Comparison of ENCODE assay signal across 14 mouse cellular contexts in genomic region chr2:30356266-30356665, GRCm38 (mm10). TPM values are rescaled to one million over a fixed set of nuclear protein-coding genes. Genes with fewer than 3 reads are reported as not detected.
DNase-seq lines count a peak whose midpoint lies in the region; TF ChIP-seq lines count a peak whose summit lies in the region.
"Had no signal": no experiment of that assay in that cellular context is flagged by ENCODE, and none has a peak within 500 bp of the region (broad histone marks: within the 10 kb centered on the region; RNA-seq: fewer than 3 reads in every experiment).

No protein-coding gene starts in this region.

- WGBS in heart, embryonic 10.5 days = 45% methylated on average over 4 of the region's 4 CpGs

- H3K36me3 ChIP-seq in heart, embryonic 10.5 days = peaks cover 33% of the 10 kb centered on the region
- H3K36me3 ChIP-seq in C2C12 (ENCODE audit: control insufficient read depth, insufficient read depth) = peaks cover 16% of the 10 kb centered on the region

- H3ac ChIP-seq in C2C12 (ENCODE audit: control insufficient read depth, insufficient read length, low read depth) = peak overlapping the region; percentile 3

- peaks cover 43% of the 10 kb centered on the region for H3K4me1 ChIP-seq in heart, embryonic 10.5 days

- H3K9me3 ChIP-seq in heart, embryonic 10.5 days = no peaks in the 10 kb centered on the region
- H3K9me3 ChIP-seq: forebrain, embryonic 10.5 days had no signal

- intact Hi-C loops in heart, postnatal 14 days (cut with DNase I) = no loop called here

- TF ChIP-seq CTCF in layer of hippocampus, adult 2 months (conservative IDR thresholded peaks at IDR 0.05) = no peak
- TF ChIP-seq CTCF in C2C12 (IDR thresholded peaks at IDR 0.05; ENCODE audit: control insufficient read depth, insufficient read depth, insufficient read length) = no peak

- peak overlapping the region; percentile 91; the same call in 1 of the 2 replicates for H3K27ac ChIP-seq in heart, embryonic 10.5 days
- H3K27ac ChIP-seq in layer of hippocampus, adult 2 months = peak overlapping the region; percentile 73; the same call in 1 of the 2 replicates
- H3K27ac ChIP-seq: liver, embryonic 14.5 days; macrophage had no signal

- peaks cover 33% of the 10 kb centered on the region for H3K79me2 ChIP-seq in C2C12 (ENCODE audit: control insufficient read depth, insufficient read depth)

- H3K4me3 ChIP-seq in heart, embryonic 10.5 days = no peak overlapping the region
- H3K4me3 ChIP-seq in layer of hippocampus, adult 2 months = no peak overlapping the region; the same call in 1 of the 2 replicates
- no peak overlapping the region for H3K4me3 ChIP-seq in C2C12 (ENCODE audit: insufficient read depth, poor library complexity, severe bottlenecking)
- H3K4me3 ChIP-seq: forebrain, embryonic 10.5 days had no signal

- DNase-seq in heart, embryonic 10.5 days (ENCODE audit: low spot score) = no peak
- DNase-seq in heart, postnatal 14 days = no peak
- DNase-seq in layer of hippocampus, adult 2 months (ENCODE audit: low spot score in 2 of 2) = no peak
- DNase-seq in layer of hippocampus, postnatal 25 days (ENCODE audit: extremely low spot score in 1 of 2, low spot score in 1 of 2) = no peak
- DNase-seq in brain, adult 2 months (ENCODE audit: low read depth, low spot score) = peak; percentile 61
- DNase-seq in spleen, postnatal 10 days (ENCODE audit: low spot score in 2 of 2) = no peak
- no peak for DNase-seq in Muller cell, postnatal 12 days (ENCODE audit: inconsistent ontology term)
- DNase-seq: kidney, adult 18-20 months; right cerebral cortex, postnatal 4 days had no signal

- no peaks in the 10 kb centered on the region for H3K27me3 ChIP-seq in heart, embryonic 10.5 days (ENCODE audit: insufficient read depth, poor library complexity, severe bottlenecking)
- H3K27me3 ChIP-seq in C2C12 (ENCODE audit: control insufficient read depth, insufficient read depth, insufficient read length) = no peaks in the 10 kb centered on the region
- H3K27me3 ChIP-seq: CH12.LX had no signal

- peaks cover 8% of the 10 kb centered on the region for H3K79me3 ChIP-seq in C2C12 (ENCODE audit: low read depth)

TF ChIP-seq in C2C12, 6 proteins besides CTCF, POLR2A, EP300 and RAD21:
- TF ChIP-seq MAX (IDR thresholded peaks at IDR 0.05) (no peak), USF1 (IDR thresholded peaks at IDR 0.05; ENCODE audit: low read depth) (no peak), MYOD1 (IDR thresholded peaks at IDR 0.05; ENCODE audit: control insufficient read depth, insufficient read length, low read depth) (no peak), MYOG (IDR thresholded peaks at IDR 0.05; ENCODE audit: control insufficient read depth, extremely low read depth, insufficient read length) (no peak), FOSL1 (IDR thresholded peaks at IDR 0.05; ENCODE audit: insufficient read depth, low read length, poor library complexity, severe bottlenecking) (no peak), CEBPB (IDR thresholded peaks at IDR 0.05; ENCODE audit: low read depth) (no peak)

RNA-seq across cellular contexts. Expression of gene Sh3glb2, which starts 2.9 kb away (rescaled TPM):
- 101 and 132 TPM in 2 replicates for polyA plus RNA-seq in heart, embryonic 10.5 days (2016; fragmentation: Nextera tagmentation; extraction: Ambion mirVana)
- 10 to 100 TPM; 50.6 to 56.2 TPM for total RNA-seq in heart, postnatal 14 days (2021)
- 100 to 1,000 TPM; 287 to 288 TPM for total RNA-seq in layer of hippocampus, adult 2 months (2021)
- 100 to 1,000 TPM; 249 to 278 TPM for total RNA-seq in layer of hippocampus, postnatal 25 days (2021)
- polyA plus RNA-seq in C2C12 (2012; fragmentation: generic; extraction: Trizol) = 60.0 TPM

RNA-seq across cellular contexts. Expression of gene Miga2, which starts 7.8 kb away (rescaled TPM):
- polyA plus RNA-seq in heart, embryonic 10.5 days (2016; fragmentation: Nextera tagmentation; extraction: Ambion mirVana) = 28.2 and 35.1 TPM in 2 replicates
- total RNA-seq in heart, postnatal 14 days (2021) = 10 to 100 TPM; 74.7 to 80.0 TPM
- total RNA-seq in layer of hippocampus, adult 2 months (2021) = 100 to 1,000 TPM; 112 to 120 TPM
- total RNA-seq in layer of hippocampus, postnatal 25 days (2021) = 100 to 1,000 TPM; 102 to 110 TPM
- polyA plus RNA-seq in C2C12 (2012; fragmentation: generic; extraction: Trizol) = 29.4 TPM

RNA-seq across cellular contexts. Expression of gene Dolpp1, which starts 35.8 kb away (rescaled TPM):
- 29.9 and 36.1 TPM in 2 replicates for polyA plus RNA-seq in heart, embryonic 10.5 days (2016; fragmentation: Nextera tagmentation; extraction: Ambion mirVana)
- 10 to 100 TPM; 11.4 to 12.1 TPM for total RNA-seq in heart, postnatal 14 days (2021)
- 10 to 100 TPM; 22.8 to 24.0 TPM for total RNA-seq in layer of hippocampus, adult 2 months (2021)
- 10 to 100 TPM; 25.1 to 27.5 TPM for total RNA-seq in layer of hippocampus, postnatal 25 days (2021)
- 19.4 TPM for polyA plus RNA-seq in C2C12 (2012; fragmentation: generic; extraction: Trizol)

RNA-seq across cellular contexts. Expression of gene Crat, which starts 59.3 kb away (rescaled TPM):
- polyA plus RNA-seq in heart, embryonic 10.5 days (2016; fragmentation: Nextera tagmentation; extraction: Ambion mirVana) = 36.1 and 55.2 TPM in 2 replicates
- total RNA-seq in heart, postnatal 14 days (2021) = 100 to 1,000 TPM; 441 to 477 TPM
- total RNA-seq in layer of hippocampus, adult 2 months (2021) = 10 to 100 TPM; 50.9 to 51.6 TPM
- total RNA-seq in layer of hippocampus, postnatal 25 days (2021) = 10 to 100 TPM; 49.6 to 51.1 TPM
- 22.5 TPM for polyA plus RNA-seq in C2C12 (2012; fragmentation: generic; extraction: Trizol)

RNA-seq across cellular contexts. Expression of gene Ptpa, which starts 59.6 kb away (rescaled TPM):
- 129 and 140 TPM in 2 replicates for polyA plus RNA-seq in heart, embryonic 10.5 days (2016; fragmentation: Nextera tagmentation; extraction: Ambion mirVana)
- total RNA-seq in heart, postnatal 14 days (2021) = 100 to 1,000 TPM in 1 of 2 experiments, 10 to 100 TPM in 1; 99.1 to 109 TPM
- 100 to 1,000 TPM; 152 to 168 TPM for total RNA-seq in layer of hippocampus, adult 2 months (2021)
- total RNA-seq in layer of hippocampus, postnatal 25 days (2021) = 100 to 1,000 TPM; 163 to 169 TPM
- polyA plus RNA-seq in C2C12 (2012; fragmentation: generic; extraction: Trizol) = 213 TPM

Comparison
In these comparisons a context has a peak if more than half of its experiments do, and no peak if none do; other contexts are left out.
1. RNA of gene Sh3glb2, which starts 2.9 kb away (total RNA-seq): 287 to 288 TPM in layer of hippocampus, adult 2 months and 249 to 278 TPM in layer of hippocampus, postnatal 25 days; 50.6 to 56.2 TPM in heart, postnatal 14 days; every median in the first group is over 4 times any median in the second.